Mouse (Mus musculus) liver, adult (tissue): ENCODE measurements around the gene Trmt10c.
"Not testable (repeated sequence)": the region's sequence is repeated elsewhere in the genome, so short reads cannot be mapped to it uniquely, and the experiment has no call there.

ENCODE experiments used
- GATA4 ChIP-seq: IDR thresholded peaks from 2 replicates; pipeline ENCODE4 v1.6.1; 2014; ENCODE audit warnings: mild to moderate bottlenecking, low read length; ENCODE audit not compliant: insufficient replicate concordance

The Trmt10c gene

GRCm38 (mm10) chr16:56062981-56063380 is 25.4 kb upstream of the Trmt10c start:
- TF ChIP-seq GATA4 = no peak

GRCm38 (mm10) chr16:56061995-56062594 is 24.5 kb upstream of the Trmt10c start:
- TF ChIP-seq GATA4 = no peak

GRCm38 (mm10) chr16:56058151-56058550 is 20.5 kb upstream of the Trmt10c start:
- no peak for TF ChIP-seq GATA4

GRCm38 (mm10) chr16:56056944-56057590 is 19.4 kb upstream of the Trmt10c start:
- TF ChIP-seq GATA4 = no peak

- TF ChIP-seq GATA4 = no peak
Observed at GRCm38 (mm10) chr16:56055911-56056310, 18.3 kb upstream of the Trmt10c start.

GRCm38 (mm10) chr16:56048038-56048437 is 10.4 kb upstream of the Trmt10c start, which contains the start of gene Senp7:
Senp7 (plus strand) TSS chr16:56048338.
- TF ChIP-seq GATA4 = not testable (repeated sequence)

- TF ChIP-seq GATA4 = no peak
Observed at GRCm38 (mm10) chr16:56038090-56038489, 471 bp upstream of the Trmt10c start.

- TF ChIP-seq GATA4 = no peak
Observed at GRCm38 (mm10) chr16:56036501-56036900, 1.1 kb downstream of the Trmt10c start.

GRCm38 (mm10) chr16:56034566-56034965 is 3.1 kb downstream of the Trmt10c start:
- no peak for TF ChIP-seq GATA4

GRCm38 (mm10) chr16:56029661-56030082 is 7.9 kb downstream of the Trmt10c start, which contains the start of gene Pcnp:
Pcnp (minus strand) TSS chr16:56029739.
- TF ChIP-seq GATA4 = no peak; the same call in 1 of the 2 replicates

- no peak for TF ChIP-seq GATA4
Observed at GRCm38 (mm10) chr16:56028722-56029551, 8.7 kb downstream of the Trmt10c start.

- TF ChIP-seq GATA4 = no peak
Observed at GRCm38 (mm10) chr16:56027854-56028629, 9.6 kb downstream of the Trmt10c start.

GRCm38 (mm10) chr16:56019660-56020059 is 18.0 kb downstream of the Trmt10c start:
- TF ChIP-seq GATA4 = no peak

GRCm38 (mm10) chr16:56014076-56014475 is 23.5 kb downstream of the Trmt10c start:
- no peak for TF ChIP-seq GATA4
